Comparison of ENCODE assay signal across 8 mouse cellular contexts in the genomic region with DNA sequence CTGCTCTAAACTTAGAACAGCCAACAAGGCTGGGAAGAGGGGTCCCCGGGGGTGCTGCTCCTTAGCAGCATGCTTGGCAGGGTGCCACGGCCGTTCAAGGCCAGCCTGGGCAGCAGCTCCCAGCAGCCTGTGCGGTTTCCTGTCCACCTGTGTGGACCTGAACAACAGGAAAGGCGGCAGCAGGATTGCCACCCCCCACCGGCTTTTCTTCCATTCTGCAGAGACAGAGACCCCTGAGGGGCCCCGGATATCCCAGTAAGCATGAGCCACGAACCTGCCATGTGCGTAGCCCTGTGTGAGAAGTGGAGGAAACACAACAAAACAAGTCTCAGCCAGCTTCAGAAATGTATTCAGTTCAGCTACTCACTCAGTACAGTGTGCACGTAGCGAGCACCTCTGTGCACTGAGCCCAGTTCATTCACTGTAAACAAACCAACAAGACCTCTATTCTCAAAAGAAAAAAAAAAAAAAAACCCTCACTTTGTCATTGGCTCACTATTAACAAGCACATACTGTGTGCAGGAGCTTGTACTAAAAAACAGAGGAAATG.
A peak's percentile ranks its signal among the peaks of the same experiment; 100 is the strongest.
DNase-seq lines count a peak whose midpoint lies in the region; ATAC-seq and TF ChIP-seq lines count a peak whose summit lies in the region.

No protein-coding gene starts in this region.

- DNase-seq in heart, embryonic 10.5 days (ENCODE audit: low spot score), result no peak
- no peak for DNase-seq in heart, adult 9 months (ENCODE audit: low spot score in 2 of 2)
- peak; percentile 77 for DNase-seq in adrenal gland, postnatal 14 days
- no peak for DNase-seq in forebrain, postnatal 0 days
- DNase-seq in kidney, postnatal 0 days (ENCODE audit: low spot score), result no peak
- DNase-seq in layer of hippocampus, postnatal 10 days (ENCODE audit: low spot score in 2 of 2), result no peak
- no peak for DNase-seq in layer of hippocampus, adult 11-12 months (ENCODE audit: low spot score)

- H3K27me3 ChIP-seq in heart, embryonic 10.5 days (ENCODE audit: insufficient read depth, poor library complexity, severe bottlenecking), result no peaks in the 10 kb centered on the region
- no peaks in the 10 kb centered on the region for H3K27me3 ChIP-seq in forebrain, postnatal 0 days (ENCODE audit: insufficient read depth, low read length)
- no peaks in the 10 kb centered on the region for H3K27me3 ChIP-seq in kidney, postnatal 0 days (ENCODE audit: insufficient read depth, low read length)
- no peaks in the 10 kb centered on the region for H3K27me3 ChIP-seq in neural tube, embryonic 12.5 days (replicated peaks)

- no peaks in the 10 kb centered on the region for H3K36me3 ChIP-seq in heart, embryonic 10.5 days
- no peaks in the 10 kb centered on the region for H3K36me3 ChIP-seq in forebrain, postnatal 0 days (ENCODE audit: insufficient read depth)
- no peaks in the 10 kb centered on the region for H3K36me3 ChIP-seq in kidney, postnatal 0 days (ENCODE audit: insufficient read depth, low read length)
- H3K36me3 ChIP-seq in neural tube, embryonic 12.5 days, result no peaks in the 10 kb centered on the region

- no peak for TF ChIP-seq CTCF in forebrain, postnatal 0 days (IDR thresholded peaks at IDR 0.05; ENCODE audit: low read depth)
- no peak for TF ChIP-seq CTCF in kidney, postnatal 0 days (IDR thresholded peaks at IDR 0.05; ENCODE audit: low read depth)

- WGBS in heart, embryonic 10.5 days, result 64% methylated on average over 11 of the region's 11 CpGs
- WGBS in forebrain, postnatal 0 days, result 17% methylated on average over 11 of the region's 11 CpGs
- WGBS in kidney, postnatal 0 days, result 32% methylated on average over 11 of the region's 11 CpGs
- 56% methylated on average over 11 of the region's 11 CpGs for WGBS in neural tube, embryonic 12.5 days

- H3K4me2 ChIP-seq in forebrain, postnatal 0 days (ENCODE audit: low read depth), result no peak overlapping the region
- H3K4me2 ChIP-seq in kidney, postnatal 0 days (ENCODE audit: low read length), result no peak overlapping the region
- no peak overlapping the region for H3K4me2 ChIP-seq in neural tube, embryonic 12.5 days (replicated peaks)

- H3K9ac ChIP-seq in forebrain, postnatal 0 days, result no peak overlapping the region
- no peak overlapping the region for H3K9ac ChIP-seq in kidney, postnatal 0 days (ENCODE audit: low read depth, low read length)
- 0 out of 2 replicates have a peak overlapping the region, but pooled peaks have one; percentile 29 for H3K9ac ChIP-seq in neural tube, embryonic 12.5 days

- H3K4me1 ChIP-seq in heart, embryonic 10.5 days, result peaks cover 66% of the 10 kb centered on the region
- H3K4me1 ChIP-seq in forebrain, postnatal 0 days (ENCODE audit: insufficient read depth), result peaks cover 7% of the 10 kb centered on the region; the same call in 1 of the 2 replicates
- peaks cover 14% of the 10 kb centered on the region; the same call in 1 of the 2 replicates for H3K4me1 ChIP-seq in kidney, postnatal 0 days (replicated peaks; ENCODE audit: insufficient read depth, low read length)
- H3K4me1 ChIP-seq in neural tube, embryonic 12.5 days, result peaks cover 25% of the 10 kb centered on the region

- peak; percentile 47 for ATAC-seq in forebrain, postnatal 0 days
- no peak for ATAC-seq in kidney, postnatal 0 days (replicated peaks; ENCODE audit: low FRiP score, low read depth)
- ATAC-seq in neural tube, embryonic 12.5 days (ENCODE audit: low FRiP score, low read depth), result no peak

- peak overlapping the region; percentile 86 for H3K27ac ChIP-seq in heart, embryonic 10.5 days
- 0 out of 2 replicates have a peak overlapping the region, but pooled peaks have one; percentile 37 for H3K27ac ChIP-seq in forebrain, postnatal 0 days (ENCODE audit: low read depth, low read length)
- peak overlapping the region; percentile 75 for H3K27ac ChIP-seq in kidney, postnatal 0 days
- no peak overlapping the region; the same call in 1 of the 2 replicates for H3K27ac ChIP-seq in neural tube, embryonic 12.5 days

- no peaks in the 10 kb centered on the region for H3K9me3 ChIP-seq in heart, embryonic 10.5 days
- H3K9me3 ChIP-seq in forebrain, postnatal 0 days (ENCODE audit: low read length), result no peaks in the 10 kb centered on the region
- H3K9me3 ChIP-seq in kidney, postnatal 0 days (replicated peaks; ENCODE audit: low read length), result no peaks in the 10 kb centered on the region
- no peaks in the 10 kb centered on the region for H3K9me3 ChIP-seq in neural tube, embryonic 12.5 days

- no peak overlapping the region for H3K4me3 ChIP-seq in heart, embryonic 10.5 days
- H3K4me3 ChIP-seq in forebrain, postnatal 0 days (ENCODE audit: low read depth, low read length), result no peak overlapping the region
- H3K4me3 ChIP-seq in kidney, postnatal 0 days (replicated peaks; ENCODE audit: low read depth, low read length), result no peak overlapping the region
- no peak overlapping the region for H3K4me3 ChIP-seq in neural tube, embryonic 12.5 days
